Mouse (Mus musculus) gastrocnemius, postnatal 14 days (tissue): ENCODE data around the gene Zc3h7a. TPM values are rescaled to one million over a fixed set of nuclear protein-coding genes. Genes with fewer than 3 reads are reported as not detected.
A peak's percentile ranks its signal among the peaks of the same experiment; 100 is the strongest.
"Not testable (repeated sequence)": the region's sequence is repeated elsewhere in the genome, so short reads cannot be mapped to it uniquely, and the experiment has no call there.

ENCODE experiments used
- DNase-seq: peaks from one replicate; pipeline ENCODE4 v3.0.0; 2021; ENCODE audit warnings: mixed read lengths
- intact Hi-C: fragments of 180-260 bp; cut with DNase I; formaldehyde crosslinking; loops from one replicate; pipeline ENCODE4 v1.15.1; 2025; ENCODE audit warnings: low total_unique reads
- total RNA-seq, 2 experiments: library from RNA; stranded (reverse); gene quantifications; 2 replicates each; pipeline ENCODE4 v1.2.3; 2021

Gene Zc3h7a
- total RNA-seq, 2 experiments from 2014 or later, result 17.7 to 20.4 TPM

- DNase-seq, result no peak
- intact Hi-C loops, result no loop called here
These were observed 11.4 kb downstream of the Zc3h7a start for GRCm38 (mm10) chr16:11164695-11165255.

GRCm38 (mm10) chr16:11157721-11158120 lies 18.5 kb downstream of the Zc3h7a start:
- intact Hi-C loops, DNase-seq: not testable (repeated sequence)

GRCm38 (mm10) chr16:11154500-11154899 lies 21.7 kb downstream of the Zc3h7a start:
- intact Hi-C loops, result no loop called here
- DNase-seq, result no peak

- intact Hi-C loops, result not testable (repeated sequence)
- peak; percentile 97 for DNase-seq
These were observed 32.3 kb downstream of the Zc3h7a start for GRCm38 (mm10) chr16:11143706-11144483.

- intact Hi-C loops, result no loop called here
These were observed 41.5 kb downstream of the Zc3h7a start, which contains the start of gene Txndc11 for GRCm38 (mm10) chr16:11134348-11135344. TSS of gene Txndc11 (minus strand) at chr16:11134650.

GRCm38 (mm10) chr16:11133476-11134347 lies 42.5 kb downstream of the Zc3h7a start:
- intact Hi-C loops, result no loop called here

More at GRCm38 (mm10) chr16:11134348-11135344, 41.5 kb downstream of the Zc3h7a start, which contains the start of gene Txndc11:
- DNase-seq, result peak; percentile 100

GRCm38 (mm10) chr16:11132839-11133238 lies 43.4 kb downstream of the Zc3h7a start:
- no peak for DNase-seq
- intact Hi-C loops, result no loop called here

More at GRCm38 (mm10) chr16:11133476-11134347, 42.5 kb downstream of the Zc3h7a start:
- no peak for DNase-seq

GRCm38 (mm10) chr16:11128301-11128700 lies 47.9 kb downstream of the Zc3h7a start:
- intact Hi-C loops, result no loop called here
- no peak for DNase-seq

- no peak for DNase-seq
- intact Hi-C loops, result no loop called here
These were observed 50.8 kb downstream of the Zc3h7a start for GRCm38 (mm10) chr16:11125371-11125770.

- no peak for DNase-seq
- intact Hi-C loops, result no loop called here
These were observed 52.1 kb downstream of the Zc3h7a start for GRCm38 (mm10) chr16:11124110-11124509.

GRCm38 (mm10) chr16:11122625-11123024 lies 53.6 kb downstream of the Zc3h7a start:
- intact Hi-C loops, result no loop called here
- no peak for DNase-seq

GRCm38 (mm10) chr16:11109198-11109740 lies 66.9 kb downstream of the Zc3h7a start:
- intact Hi-C loops, result loop anchor here (5.0 kb wide), 2 partner anchors 72 to 232 kb away; no protein-coding TSS in a partner anchor
- no peak for DNase-seq

- intact Hi-C loops, result loop anchor here (5.0 kb wide), 2 partner anchors 68 to 228 kb away; no protein-coding TSS in a partner anchor
- no peak for DNase-seq
These were observed 71.3 kb downstream of the Zc3h7a start for GRCm38 (mm10) chr16:11104905-11105304.

GRCm38 (mm10) chr16:11097301-11097700 lies 78.9 kb downstream of the Zc3h7a start:
- no peak for DNase-seq
- intact Hi-C loops, result no loop called here

- intact Hi-C loops, result no loop called here
- no peak for DNase-seq
These were observed 82.3 kb downstream of the Zc3h7a start for GRCm38 (mm10) chr16:11093717-11094386.

GRCm38 (mm10) chr16:11092523-11092922 lies 83.7 kb downstream of the Zc3h7a start:
- no peak for DNase-seq
- intact Hi-C loops, result no loop called here

- DNase-seq, result no peak
- intact Hi-C loops, result no loop called here
These were observed 84.1 kb downstream of the Zc3h7a start for GRCm38 (mm10) chr16:11092061-11092460.
